Mouse (Mus musculus) intestine, embryonic 14.5 days (tissue): Measurements from ENCODE around the gene Dab2ip. TPM values are rescaled to one million over a fixed set of nuclear protein-coding genes. Genes with fewer than 3 reads are reported as not detected.

ENCODE experiments used
- ATAC-seq: fragments of 200-750 bp; cut with Nextera tagmentation; replicated peaks from 2 replicates; pipeline ENCODE4 v1.8.0; 2017; ENCODE audit warnings: low read depth, moderate number of reproducible peaks, moderate TSS enrichment, moderate library complexity; ENCODE audit not compliant: low FRiP score, low TSS enrichment
- DNase-seq: peaks from one replicate; pipeline ENCODE4 v3.0.0-alpha.2; 2018; ENCODE audit warnings: low spot score
- H3K27ac ChIP-seq: fragments of 300-500 bp; sonication (generic); 2 replicates; pipeline ENCODE4 v1.5.1; 2014; ENCODE audit warnings: low read depth, mild to moderate bottlenecking, control low read depth
- H3K27me3 ChIP-seq: fragments of 300-500 bp; sonication (generic); replicated peaks from 2 replicates; pipeline ENCODE4 v1.6.1; 2014; ENCODE audit warnings: low read length, control low read depth; ENCODE audit not compliant: control insufficient read depth, insufficient read depth
- H3K36me3 ChIP-seq: fragments of 300-500 bp; sonication (generic); 2 replicates; pipeline ENCODE4 v1.6.1; 2014; ENCODE audit warnings: low read length, control low read depth; ENCODE audit not compliant: control insufficient read depth, insufficient read depth
- H3K4me1 ChIP-seq: fragments of 300-500 bp; sonication (generic); replicated peaks from 2 replicates; pipeline ENCODE4 v1.6.1; 2014; ENCODE audit warnings: low read length, control low read depth, mixed read lengths; ENCODE audit not compliant: control insufficient read depth, insufficient read depth
- H3K4me2 ChIP-seq: fragments of 300-500 bp; sonication (generic); 2 replicates; pipeline ENCODE4 v1.6.1; 2014; ENCODE audit warnings: low read length
- H3K4me3 ChIP-seq: fragments of 300-500 bp; sonication (generic); 2 replicates; pipeline ENCODE4 v1.5.1; 2014; ENCODE audit warnings: low read depth, low read length, control low read depth, mixed read lengths
- H3K9ac ChIP-seq: fragments of 300-500 bp; sonication (generic); 2 replicates; pipeline ENCODE4 v1.6.1; 2014; ENCODE audit warnings: mild to moderate bottlenecking, low read length
- H3K9me3 ChIP-seq: fragments of 300-500 bp; sonication (generic); 2 replicates; pipeline ENCODE4 v1.6.1; 2016; ENCODE audit warnings: low read length, control low read depth; ENCODE audit not compliant: control insufficient read depth
- WGBS: fragments of 180-500 bp; shearing (Covaris S2); extraction: QIAGEN DNeasy Blood & Tissue Kit; methylation state at CpG from one replicate; pipeline ENCODE4 v1.1.7; 2014; 5-methylcytosine and 5-hydroxymethylcytosine counted together
- polyA plus RNA-seq: library from polyadenylated mRNA; unstranded; fragments of >200 nt; fragmentation: Nextera tagmentation; extraction: Ambion mirVana; gene quantifications from 2 replicates; pipeline ENCODE4 v1.2.1, GENCODE M21; 2014

The Dab2ip gene
- polyA plus RNA-seq, 1 experiment from 2014 or later = 47.8 TPM

- 50% methylated on average over 8 of the region's 8 CpGs for WGBS
- H3K27ac ChIP-seq = no peak overlapping the region
- no peaks in the 10 kb centered on the region for H3K9me3 ChIP-seq
- DNase-seq (no peak), ATAC-seq (no peak)
- no peak overlapping the region for H3K9ac ChIP-seq
- no peaks in the 10 kb centered on the region for H3K27me3 ChIP-seq
- no peaks in the 10 kb centered on the region for H3K36me3 ChIP-seq
- H3K4me3 ChIP-seq = no peak overlapping the region
- no peaks in the 10 kb centered on the region for H3K4me1 ChIP-seq
- no peak overlapping the region for H3K4me2 ChIP-seq
Measured at GRCm38 (mm10) chr2:35764328-35764727, 206.3 kb downstream of the Dab2ip start.

DNA sequence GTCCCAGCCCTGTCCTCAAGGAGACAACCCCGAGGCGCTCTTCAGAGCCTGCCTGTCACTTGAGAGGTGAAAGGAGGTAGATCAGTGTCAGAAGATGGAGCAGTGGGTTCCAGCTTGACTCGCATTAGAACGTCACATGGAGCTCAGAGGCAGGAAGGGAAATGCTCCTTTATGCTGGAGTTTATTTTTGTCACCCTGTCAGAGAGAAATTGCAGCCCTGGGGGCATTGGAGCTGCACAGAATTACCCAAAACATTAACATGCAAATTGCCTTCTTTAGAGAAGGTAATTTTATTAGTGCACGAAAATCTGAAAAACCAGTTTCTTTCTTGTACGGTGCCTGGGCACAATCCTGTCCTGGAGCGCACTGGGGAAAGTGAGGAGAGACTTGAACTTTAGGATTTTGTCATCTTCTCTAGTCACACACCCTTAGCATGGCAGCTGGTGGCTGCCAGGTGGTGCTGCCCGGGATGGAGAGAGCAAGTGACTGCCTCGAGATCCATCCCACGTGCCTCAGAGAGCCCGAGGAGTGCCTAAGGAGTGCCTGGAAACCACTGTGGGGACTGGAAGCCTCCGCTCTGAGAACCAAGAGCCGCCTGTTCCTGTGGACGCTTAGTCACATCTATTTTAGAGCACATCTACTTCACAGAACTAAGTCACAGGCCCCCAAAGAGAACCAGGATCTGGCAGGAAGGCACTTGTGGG lies 209.9 kb downstream of the Dab2ip start:
- Histone ChIP-seq H3K4me3 (no peak overlapping the region), H3K4me2 (no peak overlapping the region), H3K9ac (no peak overlapping the region), H3K27me3 (no peaks in the 10 kb centered on the region), H3K4me1 (no peaks in the 10 kb centered on the region), H3K9me3 (no peaks in the 10 kb centered on the region), H3K36me3 (no peaks in the 10 kb centered on the region), H3K27ac (no peak overlapping the region)
- WGBS = 43% methylated on average over 14 of the region's 14 CpGs
- DNase-seq (no peak), ATAC-seq (no peak)

GRCm38 (mm10) chr2:35768538-35769238 lies 210.6 kb downstream of the Dab2ip start:
- DNase-seq = no peak
- Histone ChIP-seq H3K4me3 (no peak overlapping the region), H3K27me3 (no peaks in the 10 kb centered on the region), H3K9me3 (no peaks in the 10 kb centered on the region), H3K36me3 (no peaks in the 10 kb centered on the region), H3K4me2 (no peak overlapping the region), H3K27ac (no peak overlapping the region), H3K9ac (no peak overlapping the region), H3K4me1 (no peaks in the 10 kb centered on the region)
- 41% methylated on average over 4 of the region's 4 CpGs for WGBS
- ATAC-seq = no peak

GRCm38 (mm10) chr2:35769398-35769797 lies 211.3 kb downstream of the Dab2ip start:
- H3K27ac ChIP-seq = no peak overlapping the region
- WGBS = 92% methylated on average over 12 of the region's 12 CpGs
- H3K4me2 ChIP-seq = no peak overlapping the region
- no peak for DNase-seq
- ATAC-seq = no peak
- no peak overlapping the region for H3K9ac ChIP-seq
- no peaks in the 10 kb centered on the region for H3K27me3 ChIP-seq
- H3K9me3 ChIP-seq = no peaks in the 10 kb centered on the region
- H3K4me3 ChIP-seq = no peak overlapping the region
- H3K36me3 ChIP-seq = no peaks in the 10 kb centered on the region
- no peaks in the 10 kb centered on the region for H3K4me1 ChIP-seq

GRCm38 (mm10) chr2:35770541-35770940 lies 212.5 kb downstream of the Dab2ip start:
- H3K27ac ChIP-seq = no peak overlapping the region
- ATAC-seq (no peak), DNase-seq (no peak)
- no peak overlapping the region for H3K4me2 ChIP-seq
- H3K9me3 ChIP-seq = no peaks in the 10 kb centered on the region
- H3K27me3 ChIP-seq = no peaks in the 10 kb centered on the region
- no peak overlapping the region for H3K9ac ChIP-seq
- WGBS = 81% methylated on average over 2 of the region's 2 CpGs
- H3K36me3 ChIP-seq = no peaks in the 10 kb centered on the region
- H3K4me3 ChIP-seq = no peak overlapping the region
- H3K4me1 ChIP-seq = no peaks in the 10 kb centered on the region

DNA sequence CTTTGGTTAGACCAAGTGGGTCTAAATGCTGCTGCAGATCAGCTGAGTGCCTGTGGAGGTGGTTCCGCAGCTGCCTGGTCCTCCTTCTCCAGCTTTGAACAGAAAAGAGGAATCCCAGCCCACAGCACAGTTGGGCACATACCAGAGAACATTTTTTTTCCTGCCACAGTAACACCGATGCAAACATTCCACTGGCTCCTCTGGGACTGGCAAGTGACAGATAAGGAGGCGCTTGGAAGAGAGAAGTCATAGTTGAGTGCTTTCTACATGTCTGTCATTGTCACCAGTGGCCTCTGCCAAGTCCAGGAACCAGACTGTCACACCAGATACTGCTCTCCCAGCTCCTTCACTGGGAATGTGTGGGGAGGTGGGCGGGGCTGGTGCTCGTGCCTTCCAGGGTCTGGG lies 217.6 kb downstream of the Dab2ip start:
- Histone ChIP-seq H3K36me3 (no peaks in the 10 kb centered on the region), H3K4me1 (no peaks in the 10 kb centered on the region), H3K4me2 (no peak overlapping the region), H3K9me3 (no peaks in the 10 kb centered on the region), H3K9ac (no peak overlapping the region), H3K27ac (no peak overlapping the region), H3K27me3 (no peaks in the 10 kb centered on the region), H3K4me3 (no peak overlapping the region)
- DNase-seq (no peak), ATAC-seq (no peak)
- WGBS = 41% methylated on average over 5 of the region's 5 CpGs

GRCm38 (mm10) chr2:35776935-35777334 lies 218.9 kb downstream of the Dab2ip start:
- Histone ChIP-seq H3K9me3 (no peaks in the 10 kb centered on the region), H3K9ac (no peak overlapping the region), H3K36me3 (no peaks in the 10 kb centered on the region), H3K4me2 (no peak overlapping the region), H3K4me3 (no peak overlapping the region), H3K4me1 (no peaks in the 10 kb centered on the region), H3K27me3 (no peaks in the 10 kb centered on the region), H3K27ac (no peak overlapping the region)
- ATAC-seq (no peak), DNase-seq (no peak)
- WGBS = 83% methylated on average over 9 of the region's 9 CpGs

GRCm38 (mm10) chr2:35779266-35779665 lies 221.2 kb downstream of the Dab2ip start:
- Histone ChIP-seq H3K9ac (no peak overlapping the region), H3K4me1 (no peaks in the 10 kb centered on the region), H3K9me3 (no peaks in the 10 kb centered on the region), H3K4me2 (no peak overlapping the region), H3K36me3 (no peaks in the 10 kb centered on the region), H3K27ac (no peak overlapping the region), H3K27me3 (no peaks in the 10 kb centered on the region), H3K4me3 (no peak overlapping the region)
- WGBS = 82% methylated on average over 5 of the region's 5 CpGs
- DNase-seq (no peak), ATAC-seq (no peak)
